Mouse (Mus musculus): ENCODE results near the gene Rhou.
"Not testable (repeated sequence)": the region's sequence is repeated elsewhere in the genome, so short reads cannot be mapped to it uniquely, and the experiment has no call there.

The Rhou gene

GRCm38 (mm10) chr8:123653308-123653993 is at the start of gene Rhou:
Rhou (plus strand) TSS chr8:123653929.
- peak; percentile 97 for DNase-seq

GRCm38 (mm10) chr8:123612652-123613051 is 41.1 kb upstream of the Rhou start:
- DNase-seq, result not testable (repeated sequence)

GRCm38 (mm10) chr8:123623523-123623922 is 30.2 kb upstream of the Rhou start:
- DNase-seq, result not testable (repeated sequence)

- DNase-seq, result no peak
These were observed 29.5 kb upstream of the Rhou start for GRCm38 (mm10) chr8:123624274-123624673.

GRCm38 (mm10) chr8:123624702-123625101 is 29.0 kb upstream of the Rhou start:
- no peak for DNase-seq

GRCm38 (mm10) chr8:123625717-123626116 is 28.0 kb upstream of the Rhou start:
- DNase-seq, result no peak

- DNase-seq, result no peak
These were observed 26.1 kb upstream of the Rhou start for GRCm38 (mm10) chr8:123627410-123628147.

- peak; percentile 61 for DNase-seq
These were observed 25.3 kb upstream of the Rhou start for GRCm38 (mm10) chr8:123628253-123628967.

- peak; percentile 91 for DNase-seq
These were observed 24.6 kb upstream of the Rhou start for GRCm38 (mm10) chr8:123628968-123629755.

GRCm38 (mm10) chr8:123630058-123630457 is 23.7 kb upstream of the Rhou start:
- DNase-seq, result no peak

GRCm38 (mm10) chr8:123630841-123631251 is 22.9 kb upstream of the Rhou start:
- DNase-seq, result peak; percentile 39

GRCm38 (mm10) chr8:123631746-123632145 is 22.0 kb upstream of the Rhou start:
- not testable (repeated sequence) for DNase-seq

- DNase-seq, result no peak
These were observed 21.5 kb upstream of the Rhou start for GRCm38 (mm10) chr8:123632257-123632656.

GRCm38 (mm10) chr8:123633801-123634200 is 19.9 kb upstream of the Rhou start:
- no peak for DNase-seq

GRCm38 (mm10) chr8:123634395-123635131 is 19.2 kb upstream of the Rhou start:
- DNase-seq, result no peak

GRCm38 (mm10) chr8:123635671-123636070 is 18.1 kb upstream of the Rhou start:
- no peak for DNase-seq

- peak; percentile 91 for DNase-seq
These were observed 10.2 kb upstream of the Rhou start for GRCm38 (mm10) chr8:123643330-123644051.

- DNase-seq, result no peak
These were observed 8.5 kb upstream of the Rhou start for GRCm38 (mm10) chr8:123645229-123645628.

GRCm38 (mm10) chr8:123648245-123649170 is 5.2 kb upstream of the Rhou start:
- no peak for DNase-seq

- no peak for DNase-seq
These were observed 4.2 kb upstream of the Rhou start for GRCm38 (mm10) chr8:123649483-123649882.

Data from embryo, embryonic 11 days (tissue).